9 mouse cellular contexts compared by ENCODE assay signal in genomic region chr14:76760509-76761023, GRCm38 (mm10).
DNase-seq lines count a peak whose midpoint lies in the region; ATAC-seq and TF ChIP-seq lines count a peak whose summit lies in the region.
"Had no signal": no experiment of that assay in that cellular context is flagged by ENCODE, and none has a peak within 500 bp of the region (broad histone marks: within the 10 kb centered on the region; RNA-seq: fewer than 3 reads in every experiment).

No protein-coding gene starts in this region.

- H3K4me2 ChIP-seq in liver, embryonic 11.5 days, result no peak overlapping the region
- H3K4me2 ChIP-seq: neural tube, embryonic 13.5 days had no signal

- peak; percentile 68 for DNase-seq in NIH3T3 (ENCODE audit: low read depth)
- peak; percentile 75 to 77 for DNase-seq in heart, postnatal 14 days
- peak; percentile 87 to 97 for DNase-seq in left cerebral cortex, postnatal 25 days (ENCODE audit: low spot score in 2 of 2)
- peak; percentile 55 for DNase-seq in right cerebral cortex, postnatal 4 days
- DNase-seq in cerebellum, adult 2 months, result no peak
- no peak for DNase-seq in spleen, postnatal 10 days (ENCODE audit: low spot score in 2 of 2)
- no peak for DNase-seq in liver, embryonic 11.5 days (ENCODE audit: low spot score)

- no peaks in the 10 kb centered on the region for H3K9me3 ChIP-seq in liver, embryonic 11.5 days (ENCODE audit: control insufficient read depth, low read length)
- H3K9me3 ChIP-seq: neural tube, embryonic 13.5 days had no signal

- H3K36me3 ChIP-seq in liver, embryonic 11.5 days (ENCODE audit: control insufficient read depth, insufficient read depth, low read length), result no peaks in the 10 kb centered on the region
- H3K36me3 ChIP-seq: neural tube, embryonic 13.5 days had no signal

- 69% methylated on average over 13 of the region's 13 CpGs for WGBS in cerebellum, adult 2 months
- 83% methylated on average over 13 of the region's 13 CpGs for WGBS in liver, embryonic 11.5 days

- ATAC-seq in liver, embryonic 11.5 days (replicated peaks; ENCODE audit: low FRiP score), result no peak

- TF ChIP-seq POLR2A in cortical plate, adult 2 months (IDR thresholded peaks at IDR 0.05; ENCODE audit: extremely low read depth, insufficient read depth, low read length), result no peak
- TF ChIP-seq POLR2A in cerebellum, adult 2 months (IDR thresholded peaks at IDR 0.05; ENCODE audit: borderline replicate concordance, insufficient read depth, low read length), result no peak

- peaks cover 10% of the 10 kb centered on the region for H3K4me1 ChIP-seq in cortical plate, adult 2 months (ENCODE audit: control insufficient read depth, insufficient read depth, low read length)
- H3K4me1 ChIP-seq in cerebellum, adult 2 months (ENCODE audit: control insufficient read depth, insufficient read depth, low read length), result 0 out of 2 replicates have a peak, but pooled peaks cover 3% of the 10 kb centered on the region
- peaks cover 24% of the 10 kb centered on the region for H3K4me1 ChIP-seq in liver, embryonic 11.5 days (replicated peaks; ENCODE audit: control insufficient read depth, insufficient read depth, low read length)

- no peak overlapping the region for H3K9ac ChIP-seq in liver, embryonic 11.5 days (ENCODE audit: low read depth, low read length)
- H3K9ac ChIP-seq: neural tube, embryonic 13.5 days had no signal

- intact Hi-C loops in heart, postnatal 14 days (cut with DNase I), result no loop called here
- intact Hi-C loops in left cerebral cortex, postnatal 25 days (cut with DNase I), result loop anchor here (1.0 to 10.0 kb wide), 4 partner anchors 20 to 244 kb away; no protein-coding TSS in a partner anchor

- no peak for TF ChIP-seq CTCF in cortical plate, adult 2 months (IDR thresholded peaks at IDR 0.05; ENCODE audit: extremely low read depth, insufficient read depth, low read length)
- TF ChIP-seq CTCF in cerebellum, adult 2 months (IDR thresholded peaks at IDR 0.05; ENCODE audit: borderline replicate concordance, insufficient read depth, low read depth, low read length), result no peak

- no peak overlapping the region for H3K4me3 ChIP-seq in cortical plate, adult 2 months (ENCODE audit: insufficient read depth, low read length)
- no peak overlapping the region for H3K4me3 ChIP-seq in cerebellum, adult 2 months (replicated peaks; ENCODE audit: insufficient read depth, low read depth, low read length)
- H3K4me3 ChIP-seq in liver, embryonic 11.5 days (ENCODE audit: low read depth, low read length), result no peak overlapping the region
- H3K4me3 ChIP-seq: neural tube, embryonic 13.5 days had no signal

- H3K27me3 ChIP-seq in cerebellum, adult 2 months (ENCODE audit: control insufficient read depth, insufficient read depth, low read length), result no peaks in the 10 kb centered on the region
- no peaks in the 10 kb centered on the region for H3K27me3 ChIP-seq in liver, embryonic 11.5 days (replicated peaks; ENCODE audit: control insufficient read depth, insufficient read depth, low read length)

- H3K27ac ChIP-seq in cortical plate, adult 2 months (ENCODE audit: insufficient read depth, low read length), result peak overlapping the region; percentile 66
- H3K27ac ChIP-seq in cerebellum, adult 2 months (ENCODE audit: insufficient read depth, low read length), result no peak overlapping the region
- no peak overlapping the region for H3K27ac ChIP-seq in liver, embryonic 11.5 days (ENCODE audit: low read depth, low read length)
- H3K27ac ChIP-seq: neural tube, embryonic 13.5 days had no signal

Comparison
In these comparisons a context has a peak if more than half of its experiments do, and no peak if none do; other contexts are left out.
1. DNase-seq: peak in NIH3T3 (single experiment), heart, postnatal 14 days (2 of 2), left cerebral cortex, postnatal 25 days (2 of 2) and right cerebral cortex, postnatal 4 days (single experiment); none in cerebellum, adult 2 months (0 of 2), spleen, postnatal 10 days (0 of 2) and liver, embryonic 11.5 days (single experiment).